Mouse (Mus musculus) C2C12 (cell line): ENCODE results near the gene Ccdc57. TPM values are rescaled to one million over a fixed set of nuclear protein-coding genes. Genes with fewer than 3 reads are reported as not detected.
"Not testable (repeated sequence)": the region's sequence is repeated elsewhere in the genome, so short reads cannot be mapped to it uniquely, and the experiment has no call there.

ENCODE experiments used
- H3K27me3 ChIP-seq: one replicate; pipeline ENCODE4 v1.6.1; 2011; ENCODE audit not compliant: control insufficient read depth, insufficient read depth, insufficient read length
- H3K36me3 ChIP-seq: one replicate; pipeline ENCODE4 v1.6.1; 2011; ENCODE audit not compliant: control insufficient read depth, insufficient read depth
- H3K4me3 ChIP-seq: one replicate; pipeline ENCODE4 v1.5.1; 2011; ENCODE audit warnings: mild to moderate bottlenecking, control low read depth; ENCODE audit not compliant: poor library complexity, insufficient read depth, severe bottlenecking
- H3K79me2 ChIP-seq: one replicate; pipeline ENCODE4 v1.6.1; 2011; ENCODE audit not compliant: control insufficient read depth, insufficient read depth
- H3K79me3 ChIP-seq: one replicate; pipeline ENCODE4 v1.6.1; 2011; ENCODE audit warnings: low read depth, control low read depth
- H3ac ChIP-seq: one replicate; pipeline ENCODE3; 2011; ENCODE audit warnings: low read depth; ENCODE audit not compliant: control insufficient read depth, insufficient read length
- CEBPB ChIP-seq: IDR thresholded peaks from one replicate; pipeline ENCODE4 v1.6.1; 2011; ENCODE audit warnings: low read depth, mild to moderate bottlenecking, control low read depth, moderate library complexity
- CTCF ChIP-seq: IDR thresholded peaks from one replicate; pipeline ENCODE4 v1.5.1; 2011; ENCODE audit not compliant: control insufficient read depth, insufficient read depth, insufficient read length
- FOSL1 ChIP-seq: IDR thresholded peaks from one replicate; pipeline ENCODE4 v1.8.0; 2011; ENCODE audit warnings: mild to moderate bottlenecking, low read length; ENCODE audit not compliant: poor library complexity, insufficient read depth, severe bottlenecking
- MAX ChIP-seq: IDR thresholded peaks from one replicate; pipeline ENCODE4 v1.6.1; 2011; ENCODE audit warnings: mild to moderate bottlenecking, control low read depth
- MYOD1 ChIP-seq: IDR thresholded peaks from one replicate; pipeline ENCODE4 v1.6.1; 2011; ENCODE audit warnings: low read depth; ENCODE audit not compliant: control insufficient read depth, insufficient read length
- MYOG ChIP-seq: IDR thresholded peaks from one replicate; pipeline ENCODE4 v1.6.1; 2011; ENCODE audit not compliant: control insufficient read depth, insufficient read length; ENCODE audit errors: extremely low read depth
- USF1 ChIP-seq: IDR thresholded peaks from one replicate; pipeline ENCODE4 v1.6.1; 2011; ENCODE audit warnings: low read depth, mild to moderate bottlenecking, control low read depth, moderate library complexity
- polyA plus RNA-seq: library from polyadenylated mRNA; unstranded; fragments of >200 nt; fragmentation: generic; extraction: Trizol; gene quantifications from one replicate; pipeline ENCODE4 v1.2.1, GENCODE M21; 2012; ENCODE audit warnings: missing spikeins

Ccdc57 gene
- polyA plus RNA-seq, 1 experiment: 1.1 TPM

DNA sequence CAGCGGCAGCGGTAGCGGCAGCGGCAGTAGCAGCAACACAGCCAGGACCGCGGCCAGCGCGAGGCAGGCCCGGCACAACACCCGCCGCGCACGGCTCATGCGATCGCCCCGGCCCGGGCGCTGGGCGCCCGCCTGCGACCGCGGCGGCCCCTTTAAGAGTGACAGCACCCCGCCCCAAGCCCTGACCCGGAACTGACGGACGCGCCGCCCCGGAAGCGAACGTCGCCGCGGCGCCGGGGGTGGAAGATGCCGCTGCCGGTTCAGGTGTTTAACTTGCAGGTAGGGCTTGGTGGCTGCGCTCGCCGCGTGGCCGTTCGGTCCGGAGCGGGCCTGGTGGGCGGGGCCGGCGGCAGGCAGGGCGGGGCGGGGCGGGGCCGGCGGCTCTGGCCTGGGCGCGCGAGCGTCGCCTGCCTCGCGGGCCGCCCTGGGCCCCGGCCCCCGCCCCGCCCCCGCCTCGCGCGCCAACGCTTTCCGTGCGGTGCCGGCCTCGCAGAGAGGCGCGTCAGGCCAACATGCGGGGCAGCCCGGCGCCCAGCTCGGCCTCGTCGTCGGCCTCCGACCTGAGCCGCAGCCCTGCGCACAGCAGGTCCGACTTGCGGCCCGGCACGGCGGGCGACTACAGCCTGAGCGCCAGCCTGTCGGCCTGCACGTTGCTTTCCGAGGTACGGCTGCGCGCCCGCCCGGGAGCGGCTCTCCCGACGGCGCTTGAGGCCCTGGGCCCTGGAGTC, 148.4 kb downstream of the Ccdc57 start, which contains the start of the genes Rfng and Gps1:
Rfng (minus strand) TSS at position 144 of the 728 bp plus-strand sequence.
Gps1 (plus strand) TSS at position 209 of the 728 bp plus-strand sequence.
- TF ChIP-seq MYOD1 (no peak), CTCF (no peak), MAX (peak; percentile 41), MYOG (no peak), CEBPB (no peak), USF1 (no peak), FOSL1 (no peak)
- Histone ChIP-seq H3K79me2 (peaks cover 41% of the 10 kb centered on the region), H3K79me3 (peaks cover 11% of the 10 kb centered on the region), H3K4me3 (peak within 1 kb of the TSS; percentile 91), H3ac (peak within 1 kb of the TSS; percentile 92), H3K36me3 (peaks cover 39% of the 10 kb centered on the region), H3K27me3 (no peaks in the 10 kb centered on the region)

DNA sequence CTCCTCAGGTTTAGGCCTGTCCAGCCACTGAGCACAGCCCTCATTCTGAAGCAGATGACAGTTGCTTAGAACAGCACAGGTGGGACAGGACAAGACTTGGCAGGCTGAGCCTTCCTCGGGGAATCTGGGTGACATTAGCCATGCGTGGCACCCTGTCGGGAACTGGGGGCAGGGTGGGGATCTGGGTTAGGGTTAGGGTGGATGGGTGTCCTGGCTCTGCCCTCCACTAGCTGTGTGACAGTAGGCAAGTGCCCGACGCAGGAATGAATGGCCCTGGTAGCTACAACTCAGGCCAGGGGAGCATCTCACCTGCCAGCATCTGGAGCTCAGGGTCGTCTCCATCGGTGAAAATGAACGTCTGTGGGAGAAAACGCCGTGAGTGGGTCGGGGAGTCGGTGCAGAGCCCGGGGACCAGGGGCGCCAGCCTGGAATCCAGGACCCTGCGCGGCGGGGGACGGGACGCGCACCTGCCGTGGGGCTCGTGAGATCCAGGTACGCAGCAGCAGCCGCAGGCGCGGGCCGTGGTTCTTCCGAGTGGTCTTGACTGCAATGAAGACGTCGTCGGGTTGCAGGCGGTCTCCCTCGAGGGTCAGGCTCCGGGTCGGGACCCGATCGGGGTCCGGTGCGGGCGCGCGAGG, 149.1 kb downstream of the Ccdc57 start:
- Histone ChIP-seq H3K36me3 (peaks cover 35% of the 10 kb centered on the region), H3K4me3 (peak overlapping the region; percentile 91), H3ac (peak overlapping the region; percentile 92), H3K79me3 (peaks cover 11% of the 10 kb centered on the region), H3K27me3 (no peaks in the 10 kb centered on the region), H3K79me2 (peaks cover 41% of the 10 kb centered on the region)
- TF ChIP-seq MAX (no peak), MYOD1 (no peak), MYOG (no peak), CTCF (no peak), USF1 (no peak), CEBPB (no peak), FOSL1 (no peak)

- H3K27me3 ChIP-seq, H3K79me3 ChIP-seq, H3K4me3 ChIP-seq, H3ac ChIP-seq: not testable (repeated sequence)
- H3K79me2 ChIP-seq: peaks cover 27% of the 10 kb centered on the region
- H3K36me3 ChIP-seq: peaks cover 13% of the 10 kb centered on the region
Observed at GRCm38 (mm10) chr11:120781361-120781760, 151.3 kb downstream of the Ccdc57 start.

DNA sequence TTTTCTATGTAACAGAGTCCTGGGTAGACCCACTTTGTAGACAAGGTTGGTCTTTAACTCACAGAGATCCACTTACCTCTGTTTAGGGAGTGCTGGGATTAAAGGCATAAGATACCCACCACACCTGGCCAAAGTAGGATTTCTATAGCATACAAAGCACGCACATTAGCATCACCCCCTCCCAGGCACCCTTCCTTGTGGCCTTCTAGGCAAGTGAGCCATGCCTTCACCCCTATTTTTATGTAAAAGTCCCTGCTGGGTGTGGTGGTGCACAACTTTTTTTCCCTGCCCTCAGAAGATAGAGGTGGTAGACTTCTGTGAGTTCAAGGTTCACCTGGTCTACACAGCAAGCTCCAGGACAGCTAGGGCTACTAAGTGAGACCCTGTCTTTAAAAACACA, 152.8 kb downstream of the Ccdc57 start:
- Histone ChIP-seq H3K36me3 (no peaks in the 10 kb centered on the region), H3K79me2 (peaks cover 12% of the 10 kb centered on the region), H3ac (no peak overlapping the region), H3K79me3 (peaks cover 2% of the 10 kb centered on the region), H3K27me3 (no peaks in the 10 kb centered on the region), H3K4me3 (no peak overlapping the region)
- TF ChIP-seq MYOG (no peak), MAX (no peak), CEBPB (no peak), MYOD1 (no peak), USF1 (no peak), FOSL1 (no peak), CTCF (no peak)

DNA sequence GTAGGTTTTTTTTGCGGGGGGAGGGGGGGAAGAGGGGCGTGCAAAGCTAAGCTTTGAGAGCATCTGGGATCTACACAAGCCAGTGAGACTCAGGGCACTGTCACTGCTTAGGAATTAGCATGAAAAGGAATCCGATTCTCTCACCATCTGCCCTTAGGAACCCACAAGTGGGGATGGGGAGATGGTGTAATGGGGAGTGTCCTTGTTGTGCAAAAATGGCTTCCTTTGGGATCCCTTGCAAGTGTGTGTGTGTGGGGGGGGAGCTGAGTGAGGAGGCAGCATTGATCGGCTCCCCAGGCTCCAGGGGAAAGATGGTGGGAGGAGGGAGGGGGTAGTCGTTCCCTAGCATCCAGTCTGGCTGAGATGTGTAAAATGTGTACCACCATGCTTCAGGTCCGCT, 155.5 kb downstream of the Ccdc57 start:
- no peak overlapping the region for H3ac ChIP-seq
- H3K27me3 ChIP-seq: no peaks in the 10 kb centered on the region
- H3K79me3 ChIP-seq: no peaks in the 10 kb centered on the region
- TF ChIP-seq CEBPB: no peak
- no peak for TF ChIP-seq MAX
- TF ChIP-seq FOSL1: no peak
- TF ChIP-seq MYOG: no peak
- TF ChIP-seq USF1: no peak
- no peak for TF ChIP-seq CTCF
- no peak for TF ChIP-seq MYOD1
- H3K79me2 ChIP-seq: no peaks in the 10 kb centered on the region
- no peak overlapping the region for H3K4me3 ChIP-seq
- H3K36me3 ChIP-seq: no peaks in the 10 kb centered on the region

Other genes with a start within 250 kb of the Ccdc57 start
- gene Cenpx, start 219.1 kb downstream of the Ccdc57 start, polyA plus RNA-seq: 57.6 TPM
- gene Lrrc45, start 218.9 kb downstream of the Ccdc57 start, polyA plus RNA-seq: 13.5 TPM
- 2.5 TPM for gene Rac3, start 211.4 kb downstream of the Ccdc57 start, polyA plus RNA-seq
- gene Dcxr, start 205.6 kb downstream of the Ccdc57 start, polyA plus RNA-seq: 15.4 TPM
- 51.7 TPM for gene Cbr2, start 200.8 kb downstream of the Ccdc57 start, polyA plus RNA-seq
- gene Hmga1b, start 170.1 kb downstream of the Ccdc57 start, polyA plus RNA-seq: 774 TPM
- gene Rfng, start 148.7 kb downstream of the Ccdc57 start, polyA plus RNA-seq: 17.6 TPM
- gene Gps1, start 148.6 kb downstream of the Ccdc57 start, polyA plus RNA-seq: 187 TPM
- gene Dus1l, start 136.5 kb downstream of the Ccdc57 start, polyA plus RNA-seq: 64.7 TPM
- gene Fasn, start 108.3 kb downstream of the Ccdc57 start, polyA plus RNA-seq: 199 TPM
- gene Slc16a3, start 15.6 kb upstream of the Ccdc57 start, polyA plus RNA-seq: 0.89 TPM
- 79.2 TPM for gene Csnk1d, start 58.5 kb upstream of the Ccdc57 start, polyA plus RNA-seq
- not detected for gene Cd7, start 106.5 kb upstream of the Ccdc57 start, polyA plus RNA-seq
- not detected for gene Sectm1b, start 130.7 kb upstream of the Ccdc57 start, polyA plus RNA-seq
- not detected for gene Sectm1a, start 148.3 kb upstream of the Ccdc57 start, polyA plus RNA-seq
- gene Tex19.2, start 185.8 kb upstream of the Ccdc57 start, polyA plus RNA-seq: 0.04 TPM
- 0.02 TPM for gene Tex19.1, start 213.3 kb upstream of the Ccdc57 start, polyA plus RNA-seq
- not detected for gene Uts2r, start 227.4 kb upstream of the Ccdc57 start, polyA plus RNA-seq